Comparison of ENCODE assay signal across 14 mouse cellular contexts in the genomic region with DNA sequence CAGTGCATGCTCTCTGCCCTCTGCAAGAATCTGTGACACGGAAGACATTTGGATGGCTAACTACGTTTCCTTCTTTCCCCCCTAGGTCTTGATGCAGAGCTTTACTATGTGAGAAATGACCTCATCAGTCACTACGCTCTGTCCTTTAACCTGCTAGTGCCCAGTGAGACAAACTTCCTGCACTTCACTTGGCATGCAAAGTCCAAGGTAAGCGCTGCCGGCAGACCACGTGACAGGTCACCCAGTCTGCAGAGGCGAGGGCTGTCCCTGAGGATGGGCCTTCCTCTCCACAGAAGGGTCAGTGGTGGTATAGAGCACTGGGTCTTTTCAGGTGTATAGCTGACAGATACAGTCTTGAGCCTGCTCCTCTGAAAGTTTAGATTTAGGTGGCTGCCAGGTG. TPM values are rescaled to one million over a fixed set of nuclear protein-coding genes. Genes with fewer than 3 reads are reported as not detected.
DNase-seq lines count a peak whose midpoint lies in the region; ATAC-seq and TF ChIP-seq lines count a peak whose summit lies in the region.
"Had no signal": no experiment of that assay in that cellular context is flagged by ENCODE, and none has a peak within 500 bp of the region (broad histone marks: within the 10 kb centered on the region; RNA-seq: fewer than 3 reads in every experiment).

No protein-coding gene starts in this region.

- peak overlapping the region; percentile 61; the same call in 1 of the 2 replicates for H3K27ac ChIP-seq in heart, embryonic 12.5 days (ENCODE audit: poor library complexity, severe bottlenecking)
- H3K27ac ChIP-seq in lung, postnatal 0 days (ENCODE audit: low read length), result no peak overlapping the region
- peak overlapping the region; percentile 26; the same call in 1 of the 2 replicates for H3K27ac ChIP-seq in kidney, postnatal 0 days
- no peak overlapping the region for H3K27ac ChIP-seq in stomach, postnatal 0 days (replicated peaks)
- no peak overlapping the region for H3K27ac ChIP-seq in midbrain, embryonic 13.5 days
- H3K27ac ChIP-seq: limb, embryonic 13.5 days had no signal

- no peak for ATAC-seq in heart, embryonic 12.5 days (ENCODE audit: insufficient number of reproducible peaks, low FRiP score)
- ATAC-seq in lung, postnatal 0 days, result no peak
- ATAC-seq in kidney, postnatal 0 days (replicated peaks; ENCODE audit: low FRiP score, low read depth), result peak; percentile 66
- ATAC-seq in stomach, postnatal 0 days (ENCODE audit: low FRiP score, low TSS enrichment), result 0 out of 2 replicates have a peak, but pooled peaks have one; percentile 33
- no peak for ATAC-seq in midbrain, embryonic 13.5 days

- H3K4me2 ChIP-seq in heart, embryonic 12.5 days, result no peak overlapping the region
- H3K4me2 ChIP-seq in lung, postnatal 0 days (replicated peaks; ENCODE audit: low read depth, low read length), result no peak overlapping the region
- no peak overlapping the region for H3K4me2 ChIP-seq in kidney, postnatal 0 days (ENCODE audit: low read length)
- H3K4me2 ChIP-seq in stomach, postnatal 0 days (replicated peaks; ENCODE audit: low read depth), result no peak overlapping the region
- H3K4me2 ChIP-seq in midbrain, embryonic 13.5 days (replicated peaks), result no peak overlapping the region
- H3K4me2 ChIP-seq: limb, embryonic 13.5 days had no signal

- 71% methylated on average over 7 of the region's 7 CpGs for WGBS in heart, embryonic 12.5 days
- WGBS in lung, postnatal 0 days, result 52% methylated on average over 7 of the region's 7 CpGs
- 47% methylated on average over 7 of the region's 7 CpGs for WGBS in kidney, postnatal 0 days
- WGBS in stomach, postnatal 0 days, result 68% methylated on average over 7 of the region's 7 CpGs
- 89% methylated on average over 7 of the region's 7 CpGs for WGBS in midbrain, embryonic 13.5 days

- no peak for DNase-seq in heart, adult 18-20 months
- peak; percentile 21 for DNase-seq in lung, postnatal 0 days (ENCODE audit: low spot score)
- no peak for DNase-seq in lung, postnatal 4 days
- DNase-seq in kidney, postnatal 0 days (ENCODE audit: low spot score), result no peak
- no peak for DNase-seq in stomach, postnatal 0 days (ENCODE audit: low spot score)
- DNase-seq in cerebellum, adult 9-11 months, result no peak
- DNase-seq: gastrocnemius, postnatal 36 days; layer of hippocampus, postnatal 36 days; right cerebral cortex, postnatal 25 days; thymus, postnatal 14 days had no signal

- TF ChIP-seq CTCF in lung, postnatal 0 days (IDR thresholded peaks at IDR 0.05), result no peak
- TF ChIP-seq CTCF in kidney, postnatal 0 days (IDR thresholded peaks at IDR 0.05; ENCODE audit: low read depth), result no peak
- no peak for TF ChIP-seq CTCF in stomach, postnatal 0 days (IDR thresholded peaks at IDR 0.05; ENCODE audit: low read depth)

- no peak for TF ChIP-seq EP300 in lung, postnatal 0 days (IDR thresholded peaks at IDR 0.05)
- TF ChIP-seq EP300 in stomach, postnatal 0 days (optimal IDR thresholded peaks at IDR 0.05), result no peak

- H3K27me3 ChIP-seq in heart, embryonic 12.5 days (replicated peaks), result no peaks in the 10 kb centered on the region
- no peaks in the 10 kb centered on the region for H3K27me3 ChIP-seq in lung, postnatal 0 days (replicated peaks; ENCODE audit: insufficient read depth, low read length)
- H3K27me3 ChIP-seq in kidney, postnatal 0 days (ENCODE audit: insufficient read depth, low read length), result no peaks in the 10 kb centered on the region
- H3K27me3 ChIP-seq in stomach, postnatal 0 days (ENCODE audit: control insufficient read depth, insufficient read depth, low read length), result no peaks in the 10 kb centered on the region
- H3K27me3 ChIP-seq in midbrain, embryonic 13.5 days, result no peaks in the 10 kb centered on the region
- H3K27me3 ChIP-seq: limb, embryonic 13.5 days had no signal

- H3K36me3 ChIP-seq in heart, embryonic 12.5 days, result peaks cover 16% of the 10 kb centered on the region
- H3K36me3 ChIP-seq in lung, postnatal 0 days (ENCODE audit: insufficient read depth, low read length), result no peaks in the 10 kb centered on the region
- no peaks in the 10 kb centered on the region for H3K36me3 ChIP-seq in kidney, postnatal 0 days (ENCODE audit: insufficient read depth, low read length)
- H3K36me3 ChIP-seq in stomach, postnatal 0 days (ENCODE audit: control insufficient read depth, insufficient read depth, low read length), result no peaks in the 10 kb centered on the region
- H3K36me3 ChIP-seq in midbrain, embryonic 13.5 days, result peaks cover 10% of the 10 kb centered on the region

- H3K9me3 ChIP-seq in heart, embryonic 12.5 days (replicated peaks), result peaks cover 7% of the 10 kb centered on the region
- no peaks in the 10 kb centered on the region for H3K9me3 ChIP-seq in lung, postnatal 0 days (ENCODE audit: low read length)
- no peaks in the 10 kb centered on the region for H3K9me3 ChIP-seq in kidney, postnatal 0 days (replicated peaks; ENCODE audit: low read length)
- no peaks in the 10 kb centered on the region for H3K9me3 ChIP-seq in stomach, postnatal 0 days (ENCODE audit: control insufficient read depth, low read length)
- H3K9me3 ChIP-seq in midbrain, embryonic 13.5 days, result no peaks in the 10 kb centered on the region
- H3K9me3 ChIP-seq: limb, embryonic 13.5 days had no signal

- H3K9ac ChIP-seq in heart, embryonic 12.5 days, result 0 out of 2 replicates have a peak overlapping the region, but pooled peaks have one; percentile 4
- no peak overlapping the region for H3K9ac ChIP-seq in lung, postnatal 0 days (replicated peaks; ENCODE audit: low read depth)
- H3K9ac ChIP-seq in kidney, postnatal 0 days (ENCODE audit: low read depth, low read length), result no peak overlapping the region
- H3K9ac ChIP-seq in stomach, postnatal 0 days (ENCODE audit: low read length), result no peak overlapping the region
- H3K9ac ChIP-seq in midbrain, embryonic 13.5 days (replicated peaks), result no peak overlapping the region
- H3K9ac ChIP-seq: limb, embryonic 13.5 days had no signal

- no peak overlapping the region for H3K4me3 ChIP-seq in heart, embryonic 12.5 days
- H3K4me3 ChIP-seq in lung, postnatal 0 days (ENCODE audit: low read depth, low read length), result no peak overlapping the region
- H3K4me3 ChIP-seq in kidney, postnatal 0 days (replicated peaks; ENCODE audit: low read depth, low read length), result no peak overlapping the region
- no peak overlapping the region for H3K4me3 ChIP-seq in stomach, postnatal 0 days (ENCODE audit: low read depth, low read length)
- no peak overlapping the region for H3K4me3 ChIP-seq in midbrain, embryonic 13.5 days (replicated peaks)
- H3K4me3 ChIP-seq: limb, embryonic 13.5 days; myocyte had no signal

- H3K4me1 ChIP-seq in heart, embryonic 12.5 days (replicated peaks), result peaks cover 65% of the 10 kb centered on the region
- peaks cover 34% of the 10 kb centered on the region for H3K4me1 ChIP-seq in lung, postnatal 0 days (ENCODE audit: insufficient read depth, low read depth, low read length)
- peaks cover 32% of the 10 kb centered on the region for H3K4me1 ChIP-seq in kidney, postnatal 0 days (replicated peaks; ENCODE audit: insufficient read depth, low read length)
- H3K4me1 ChIP-seq in stomach, postnatal 0 days (replicated peaks; ENCODE audit: control insufficient read depth, insufficient read depth), result peaks cover 9% of the 10 kb centered on the region; the same call in 1 of the 2 replicates
- H3K4me1 ChIP-seq in midbrain, embryonic 13.5 days (replicated peaks), result peaks cover 26% of the 10 kb centered on the region

RNA-seq across cellular contexts. Expression of gene Ryk, which starts 27.1 kb away (rescaled TPM):
- 14.5 and 15.2 TPM in 2 replicates for polyA plus RNA-seq in heart, embryonic 12.5 days (2016; fragmentation: Nextera tagmentation; extraction: Ambion mirVana)
- 10 to 100 TPM; 35.6 to 40.0 TPM for total RNA-seq in heart, adult 18-20 months (2021)
- 23.2 and 23.9 TPM in 2 replicates for polyA plus RNA-seq in lung, postnatal 0 days (2015; fragmentation: Nextera tagmentation; extraction: Ambion mirVana)
- polyA plus RNA-seq in kidney, postnatal 0 days (2015; fragmentation: Nextera tagmentation; extraction: Ambion mirVana), result 18.2 and 24.1 TPM in 2 replicates
- polyA plus RNA-seq in stomach, postnatal 0 days (2015; fragmentation: Nextera tagmentation; extraction: Ambion mirVana), result 16.8 and 24.2 TPM in 2 replicates
- polyA plus RNA-seq in midbrain, embryonic 13.5 days (2015; fragmentation: Nextera tagmentation; extraction: Ambion mirVana), result 10.8 and 14.5 TPM in 2 replicates

Comparison
In these comparisons a context has a peak if more than half of its experiments do, and no peak if none do; other contexts are left out.
1. ATAC-seq: peak in kidney, postnatal 0 days (single experiment) and stomach, postnatal 0 days (single experiment); none in heart, embryonic 12.5 days (single experiment), lung, postnatal 0 days (single experiment) and midbrain, embryonic 13.5 days (single experiment).
2. H3K27ac ChIP-seq: peak in heart, embryonic 12.5 days (single experiment) and kidney, postnatal 0 days (single experiment); none in lung, postnatal 0 days (single experiment), stomach, postnatal 0 days (single experiment) and midbrain, embryonic 13.5 days (single experiment).